Mouse (Mus musculus) brain, embryonic 14.5 days (tissue): Measurements from ENCODE around the gene Olfr609. TPM values are rescaled to one million over a fixed set of nuclear protein-coding genes. Genes with fewer than 3 reads are reported as not detected.
"Not testable (repeated sequence)": the region's sequence is repeated elsewhere in the genome, so short reads cannot be mapped to it uniquely, and the experiment has no call there.

ENCODE experiments used
- DNase-seq: peaks from one replicate; pipeline ENCODE4 v3.0.0-alpha.2; 2011; ENCODE audit warnings: low read depth
- CTCF ChIP-seq: fragments of 200-500 bp; IDR thresholded peaks from 2 replicates; pipeline ENCODE4 v1.5.1; 2012; ENCODE audit warnings: inconsistent platforms, mild to moderate bottlenecking, moderate library complexity, borderline replicate concordance; ENCODE audit not compliant: insufficient read depth, insufficient read length; ENCODE audit errors: extremely low read depth
- POLR2A ChIP-seq: fragments of 200-500 bp; IDR thresholded peaks from 2 replicates; pipeline ENCODE4 v1.6.1; 2012; ENCODE audit warnings: mild to moderate bottlenecking, inconsistent platforms, borderline replicate concordance; ENCODE audit not compliant: poor library complexity, insufficient read depth, insufficient read length, severe bottlenecking; ENCODE audit errors: extremely low read depth
- polyA plus RNA-seq: library from polyadenylated mRNA; depleted of rRNA; stranded (reverse); fragments of >200 nt; gene quantifications from 2 replicates; pipeline ENCODE4 v1.2.3, GENCODE M21; 2012; rRNA removed

Olfr609 gene
- not detected in 2 replicates for polyA plus RNA-seq

GRCm38 (mm10) chr7:103497962-103498361, at the start of gene Olfr609:
TSS of gene Olfr609 (minus strand) at chr7:103498062.
- TF ChIP-seq CTCF = no peak
- TF ChIP-seq POLR2A = no peak
- DNase-seq = no peak

DNA sequence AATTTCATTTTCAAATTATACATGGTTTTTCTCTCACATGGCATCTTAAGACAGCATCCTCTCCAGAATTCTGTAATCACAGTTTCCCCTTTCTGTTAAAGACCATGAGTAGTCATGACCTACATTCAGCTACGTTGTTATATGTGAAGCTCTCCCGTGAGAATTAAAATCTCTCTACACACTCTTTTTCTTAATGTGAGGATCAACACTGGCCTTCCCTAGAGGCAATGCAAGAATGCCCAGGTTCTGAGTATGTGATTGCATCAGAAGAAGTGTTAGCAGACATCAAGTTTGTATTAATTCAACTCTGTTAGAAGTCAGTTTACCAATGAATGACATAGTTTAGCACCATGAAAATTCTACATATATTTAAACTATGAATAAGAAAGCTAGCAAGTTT, 44.8 kb upstream of the Olfr609 start, which contains the start of gene Olfr612:
Gene Olfr612 (minus strand): TSS at position 101 of the 400 bp plus-strand sequence.
- not testable (repeated sequence) for DNase-seq

DNA sequence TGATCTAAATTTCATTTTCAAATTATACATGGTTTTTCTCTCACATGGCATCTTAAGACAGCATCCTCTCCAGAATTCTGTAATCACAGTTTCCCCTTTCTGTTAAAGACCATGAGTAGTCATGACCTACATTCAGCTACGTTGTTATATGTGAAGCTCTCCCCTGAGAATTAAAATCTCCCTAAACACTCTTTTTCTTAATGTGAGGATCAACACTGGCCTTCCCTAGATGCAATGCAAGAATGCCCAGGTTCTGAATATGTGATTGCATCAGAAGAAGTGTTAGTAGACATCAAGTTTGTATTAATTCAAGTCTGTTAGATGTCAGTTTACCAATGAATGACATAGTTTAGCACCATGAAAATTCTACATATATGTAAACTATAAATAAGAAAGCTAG, 22.9 kb upstream of the Olfr609 start, which contains the start of gene Olfr611:
Gene Olfr611 (minus strand): TSS at position 101 of the 400 bp plus-strand sequence.
- not testable (repeated sequence) for DNase-seq

DNA sequence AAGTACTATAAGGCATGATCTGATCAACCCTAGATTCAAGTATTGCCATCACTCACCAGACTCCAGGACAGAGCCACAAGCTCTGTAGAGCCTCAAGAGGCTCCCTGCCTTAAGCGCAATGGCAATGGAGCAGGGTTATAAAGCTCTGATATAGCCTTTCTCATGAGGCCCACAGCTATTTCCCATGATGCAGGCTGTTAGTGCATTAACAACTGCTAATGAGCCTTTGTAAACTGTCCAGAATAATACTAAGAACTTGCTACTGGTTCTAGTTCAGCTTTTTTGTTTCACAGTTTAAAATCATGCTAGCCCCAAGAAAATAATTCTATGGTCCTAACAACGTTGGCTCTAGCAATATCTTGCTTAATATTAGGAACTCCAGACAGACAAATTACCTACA, 14.2 kb upstream of the Olfr609 start, which contains the start of gene Olfr610:
Gene Olfr610 (minus strand): TSS at position 101 of the 400 bp plus-strand sequence.
- TF ChIP-seq POLR2A (no peak), CTCF (no peak)
- DNase-seq = no peak

DNA sequence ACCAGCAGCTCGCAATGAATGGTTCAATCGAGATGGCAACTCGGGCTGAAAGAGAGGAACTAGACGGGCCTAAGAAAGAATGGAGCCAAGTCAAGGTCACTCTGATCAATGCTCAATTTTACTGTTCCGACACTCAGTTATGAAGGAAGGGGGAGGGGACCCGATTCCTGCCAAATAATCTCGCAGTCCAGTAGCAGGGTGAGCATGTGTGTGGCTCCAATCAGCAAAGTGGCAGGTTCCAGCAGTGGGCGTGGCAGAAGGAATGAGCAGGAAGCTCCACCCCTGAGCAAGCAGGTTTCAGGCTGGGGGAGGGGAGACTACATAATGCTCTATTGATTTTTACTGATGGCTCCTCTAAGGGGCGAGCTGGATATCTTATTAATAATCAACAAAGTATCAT, 20.8 kb downstream of the Olfr609 start:
- peak; percentile 10 for DNase-seq

DNA sequence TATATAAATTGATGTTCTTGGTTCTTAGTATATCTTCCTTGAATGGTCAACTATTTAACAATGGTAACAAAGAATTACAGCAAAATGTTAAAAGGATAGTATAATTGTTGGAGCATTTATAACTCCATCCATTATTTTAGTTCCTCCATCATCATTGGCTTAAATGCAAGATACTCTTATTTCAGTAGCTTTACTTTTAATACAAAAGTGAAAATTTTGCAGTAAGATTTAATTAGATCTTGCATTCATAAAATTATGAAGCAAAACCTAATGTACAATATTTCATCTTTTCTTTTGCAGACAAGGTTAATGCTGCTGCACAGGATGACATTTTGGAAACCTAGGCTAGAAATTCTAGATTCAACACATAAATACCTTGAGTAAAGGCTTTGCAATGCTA, 28.3 kb downstream of the Olfr609 start, which contains the start of gene Olfr608:
Gene Olfr608 (plus strand): TSS at position 301 of the 400 bp plus-strand sequence.
- DNase-seq = no peak

DNA sequence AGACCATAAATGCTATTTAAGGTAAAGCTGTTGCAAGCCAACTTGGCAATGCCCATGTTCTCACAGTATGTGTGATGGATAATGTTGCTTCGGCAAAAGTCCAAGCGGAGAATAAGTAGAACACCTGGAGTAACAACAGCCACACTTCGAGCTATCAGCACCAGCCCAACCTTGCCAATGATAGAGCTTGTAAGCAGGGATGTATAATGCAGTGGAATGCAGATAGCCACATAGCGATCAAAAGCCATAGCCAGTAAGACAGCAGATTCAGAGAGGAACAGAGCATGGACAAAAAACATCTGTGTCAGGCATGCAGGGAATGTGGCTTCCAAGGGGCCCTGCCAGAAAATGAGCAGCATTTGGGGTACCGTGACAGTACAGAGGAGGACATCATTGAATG, 37.3 kb downstream of the Olfr609 start:
- no peak for DNase-seq
- no peak for TF ChIP-seq CTCF
- no peak for TF ChIP-seq POLR2A

More for the DNA sequence above, 28.3 kb downstream of the Olfr609 start, which contains the start of gene Olfr608:
- TF ChIP-seq POLR2A (no peak), CTCF (no peak)

GRCm38 (mm10) chr7:103448746-103449145, 49.1 kb downstream of the Olfr609 start, which contains the start of gene Olfr606:
TSS of gene Olfr606 (plus strand) at chr7:103449046.
- no peak for DNase-seq
- no peak for TF ChIP-seq POLR2A
- TF ChIP-seq CTCF = no peak

DNA sequence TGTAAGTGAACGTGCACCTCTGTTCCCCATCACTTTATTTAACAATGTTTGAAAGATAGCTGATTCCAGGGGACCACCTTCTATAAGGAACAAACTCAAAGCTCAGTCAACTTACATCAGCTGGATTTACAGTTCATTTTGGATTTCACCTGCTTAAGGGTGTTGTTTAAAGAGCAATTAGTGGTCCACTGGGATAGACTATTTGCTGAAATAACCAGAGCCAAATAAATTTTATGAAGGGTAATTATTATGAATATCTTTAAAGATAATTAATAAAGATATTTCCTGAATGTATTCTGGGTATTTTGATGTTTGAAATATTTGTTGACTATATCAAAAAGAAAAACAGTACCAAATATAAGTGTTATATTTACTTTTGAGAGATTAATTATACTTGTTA, 52.5 kb downstream of the Olfr609 start, which contains the start of gene Olfr605:
Gene Olfr605 (minus strand): TSS at position 101 of the 400 bp plus-strand sequence.
- TF ChIP-seq POLR2A (no peak), CTCF (no peak)
- DNase-seq = no peak

Other genes starting within 250 kb of the Olfr609 start
- gene Usp17ld, start 245.6 kb downstream of the Olfr609 start, polyA plus RNA-seq = not detected in 2 replicates
- gene Olfr596, start 192.4 kb downstream of the Olfr609 start, polyA plus RNA-seq = not detected in 2 replicates
- gene Olfr597, start 181.7 kb downstream of the Olfr609 start, polyA plus RNA-seq = not detected in 2 replicates
- gene Olfr598, start 174.5 kb downstream of the Olfr609 start, polyA plus RNA-seq = not detected in 2 replicates
- not detected in 2 replicates for gene Olfr599, start 162.1 kb downstream of the Olfr609 start, polyA plus RNA-seq
- gene Olfr600, start 148.4 kb downstream of the Olfr609 start, polyA plus RNA-seq = not detected in 2 replicates
- gene Olfr601, start 135.4 kb downstream of the Olfr609 start, polyA plus RNA-seq = not detected in 2 replicates
- not detected in 2 replicates for gene Olfr603, start 111.9 kb downstream of the Olfr609 start, polyA plus RNA-seq
- gene Usp17lc, start 83.0 kb downstream of the Olfr609 start, polyA plus RNA-seq = not detected in 2 replicates
- gene Olfr605, start 52.6 kb downstream of the Olfr609 start, polyA plus RNA-seq = not detected in 2 replicates
- not detected in 2 replicates for gene Olfr606, start 49.0 kb downstream of the Olfr609 start, polyA plus RNA-seq
- gene Olfr607, start 33.9 kb downstream of the Olfr609 start, polyA plus RNA-seq = not detected in 2 replicates
- not detected in 2 replicates for gene Olfr608, start 28.2 kb downstream of the Olfr609 start, polyA plus RNA-seq
- gene Olfr610, start 14.1 kb upstream of the Olfr609 start, polyA plus RNA-seq = not detected in 2 replicates
- gene Olfr611, start 22.8 kb upstream of the Olfr609 start, polyA plus RNA-seq = not detected in 2 replicates
- not detected in 2 replicates for gene Olfr612, start 44.7 kb upstream of the Olfr609 start, polyA plus RNA-seq
- not detected in 2 replicates for gene Olfr613, start 50.0 kb upstream of the Olfr609 start, polyA plus RNA-seq
- gene Olfr615, start 58.0 kb upstream of the Olfr609 start, polyA plus RNA-seq = not detected in 2 replicates
- not detected in 2 replicates for gene Olfr616, start 71.1 kb upstream of the Olfr609 start, polyA plus RNA-seq
- not detected in 2 replicates for gene Olfr617, start 75.0 kb upstream of the Olfr609 start, polyA plus RNA-seq
- 0.05 TPM in 1 of 2 replicates, not detected in the other for gene Olfr618, start 92.0 kb upstream of the Olfr609 start, polyA plus RNA-seq
- not detected in 2 replicates for gene Olfr619, start 102.5 kb upstream of the Olfr609 start, polyA plus RNA-seq
- gene Olfr620, start 114.5 kb upstream of the Olfr609 start, polyA plus RNA-seq = not detected in 2 replicates
- not detected in 2 replicates for gene Olfr622, start 144.6 kb upstream of the Olfr609 start, polyA plus RNA-seq
- gene Olfr623, start 165.6 kb upstream of the Olfr609 start, polyA plus RNA-seq = not detected in 2 replicates
- gene Olfr624, start 173.1 kb upstream of the Olfr609 start, polyA plus RNA-seq = 0.01 TPM in 1 of 2 replicates, not detected in the other
- not detected in 2 replicates for gene Olfr625-ps1, start 184.7 kb upstream of the Olfr609 start, polyA plus RNA-seq
- gene Olfr243, start 216.6 kb upstream of the Olfr609 start, polyA plus RNA-seq = not detected in 2 replicates
- not detected in 2 replicates for gene Olfr628, start 232.3 kb upstream of the Olfr609 start, polyA plus RNA-seq
- gene Olfr629, start 246.9 kb upstream of the Olfr609 start, polyA plus RNA-seq = not detected in 2 replicates